Mouse (Mus musculus): ENCODE results near the gene Fat4.

Gene Fat4

DNA sequence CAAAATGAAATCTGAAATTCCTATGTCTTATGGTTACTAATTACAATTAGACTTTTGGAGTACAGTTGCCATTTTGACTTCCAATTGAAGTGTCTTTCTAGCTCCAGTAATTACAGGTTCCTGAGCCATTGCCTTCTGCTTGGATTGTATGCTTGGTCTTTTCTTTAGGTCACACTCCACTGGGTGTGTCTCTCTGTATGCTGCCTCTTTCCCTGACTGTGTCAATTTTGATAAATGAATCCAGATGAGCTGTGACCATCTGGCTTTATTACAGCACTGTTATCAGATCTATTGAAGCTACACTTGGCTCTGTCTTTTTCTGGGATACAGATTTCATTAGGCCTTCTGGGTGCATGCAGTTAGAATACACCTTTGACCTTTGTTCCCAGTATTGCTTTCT lies 80.7 kb downstream of the Fat4 start:
- no peak for DNase-seq (ENCODE audit: low spot score in 2 of 2)

DNA sequence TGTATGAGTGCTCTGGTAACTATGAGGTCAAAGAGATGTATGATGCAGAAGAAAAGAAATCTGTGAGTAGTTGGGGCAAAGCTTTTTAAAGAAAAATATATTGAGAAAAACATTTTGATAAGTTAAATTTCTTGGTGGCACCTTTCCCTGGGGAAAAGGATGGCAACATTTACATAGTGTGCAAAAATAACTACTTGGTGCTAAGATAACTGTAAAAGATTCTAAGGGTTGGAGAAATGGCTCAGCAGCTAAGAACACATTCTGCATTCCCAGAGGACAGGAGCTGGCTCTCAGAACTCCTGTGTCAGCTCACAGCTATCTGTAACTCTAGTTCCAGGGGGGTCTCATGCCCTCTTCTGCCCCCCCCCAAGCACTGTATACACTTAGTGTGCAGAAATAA lies 99.6 kb downstream of the Fat4 start:
- DNase-seq (ENCODE audit: low spot score in 2 of 2), result no peak

DNA sequence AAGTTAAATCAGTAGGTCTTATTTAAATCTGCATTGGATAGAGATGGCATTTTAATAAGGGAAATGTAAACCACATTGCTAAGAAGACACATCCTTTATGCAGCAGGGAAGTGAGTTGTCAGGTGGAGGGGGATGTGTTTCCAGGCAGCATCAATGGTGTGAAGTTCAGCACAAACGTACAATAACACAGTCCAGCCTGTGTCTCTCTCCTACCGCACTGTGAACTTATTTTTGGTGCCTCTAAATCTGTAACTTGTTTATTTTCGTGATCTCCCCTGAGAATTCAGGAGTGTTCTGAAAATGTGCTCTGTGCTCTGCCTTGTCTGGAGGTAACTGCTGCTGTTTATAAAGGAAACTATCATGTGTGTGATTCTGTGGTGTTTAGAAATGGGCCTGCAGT lies 102.4 kb downstream of the Fat4 start:
- no peak for DNase-seq (ENCODE audit: low spot score in 2 of 2)

DNA sequence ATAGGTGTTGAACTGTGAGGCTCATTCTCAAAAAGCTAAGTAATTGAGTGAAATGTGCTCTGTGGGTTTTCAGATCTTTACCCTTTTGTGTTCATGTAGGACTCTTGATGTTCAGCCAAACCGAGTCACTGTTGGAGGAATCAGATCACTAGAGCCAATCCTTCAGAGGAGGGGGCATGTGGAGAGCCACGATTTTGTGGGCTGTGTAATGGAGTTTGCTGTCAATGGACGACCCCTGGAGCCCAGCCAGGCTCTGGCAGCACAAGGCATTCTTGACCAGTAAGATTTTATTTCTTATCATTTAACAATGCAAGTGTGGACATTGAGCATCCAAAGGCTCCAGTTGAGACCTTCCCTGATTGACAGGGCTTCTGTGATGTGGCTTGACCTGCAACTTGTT lies 113.3 kb downstream of the Fat4 start:
- DNase-seq (ENCODE audit: low spot score in 2 of 2), result no peak

DNA sequence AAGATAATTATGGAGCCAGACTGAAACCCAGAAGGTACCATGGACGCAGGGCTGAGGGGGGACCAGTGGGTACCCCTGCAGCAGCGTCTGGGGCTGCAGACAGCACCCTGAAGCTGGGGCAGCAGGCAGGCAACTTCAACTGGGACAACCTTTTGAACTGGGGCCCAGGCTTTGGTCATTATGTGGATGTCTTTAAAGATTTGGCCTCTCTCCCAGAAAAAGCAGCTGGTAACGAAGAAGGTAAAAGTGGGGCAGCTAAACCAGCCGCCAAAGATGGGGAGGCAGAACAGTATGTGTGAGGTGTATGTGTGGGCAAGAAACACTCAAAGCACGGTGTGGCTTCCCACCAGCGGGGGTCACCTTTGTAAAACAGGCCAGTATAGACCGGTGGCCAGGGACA lies 123.8 kb downstream of the Fat4 start:
- no peak for DNase-seq (ENCODE audit: low spot score in 2 of 2)

DNA sequence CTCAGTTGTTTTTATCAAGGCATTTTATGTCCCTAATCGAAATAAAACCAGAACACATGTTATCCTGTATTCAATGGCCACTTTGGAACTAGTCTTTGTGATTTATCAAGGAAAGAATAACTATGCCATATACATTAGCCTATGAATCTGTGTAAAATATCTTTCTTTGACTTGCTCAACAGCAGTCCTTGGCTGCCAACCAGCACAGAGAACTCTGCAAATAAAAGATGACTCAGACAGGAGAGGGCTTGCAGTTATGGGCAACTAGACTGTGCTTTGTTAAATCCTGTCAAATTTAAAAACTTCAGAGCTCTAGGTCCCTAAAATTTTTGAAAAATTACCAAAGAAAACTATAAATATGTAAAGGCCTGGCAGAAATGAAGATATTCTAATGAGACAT lies 130.9 kb downstream of the Fat4 start:
- no peak for DNase-seq (ENCODE audit: low spot score in 2 of 2)

DNA sequence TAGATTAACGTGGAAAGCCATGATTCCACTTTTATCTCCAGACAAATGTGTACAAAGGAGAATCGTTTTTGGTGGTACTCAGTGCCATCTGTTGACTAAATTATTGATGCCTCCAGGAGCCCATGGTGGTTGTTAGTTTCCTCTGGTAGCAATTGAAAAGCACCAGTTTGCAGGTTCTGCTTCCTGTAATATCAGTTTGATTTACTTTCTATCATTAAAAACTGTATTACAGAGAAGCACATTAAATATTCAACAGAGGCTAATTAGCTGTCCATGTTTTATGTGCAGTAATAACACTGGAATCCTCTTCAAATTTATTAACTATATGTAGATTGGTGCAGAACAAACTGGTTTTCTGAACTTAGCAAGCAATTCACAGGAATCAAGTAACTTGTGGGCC lies 149.4 kb downstream of the Fat4 start:
- DNase-seq (ENCODE audit: low spot score in 2 of 2), result no peak

DNA sequence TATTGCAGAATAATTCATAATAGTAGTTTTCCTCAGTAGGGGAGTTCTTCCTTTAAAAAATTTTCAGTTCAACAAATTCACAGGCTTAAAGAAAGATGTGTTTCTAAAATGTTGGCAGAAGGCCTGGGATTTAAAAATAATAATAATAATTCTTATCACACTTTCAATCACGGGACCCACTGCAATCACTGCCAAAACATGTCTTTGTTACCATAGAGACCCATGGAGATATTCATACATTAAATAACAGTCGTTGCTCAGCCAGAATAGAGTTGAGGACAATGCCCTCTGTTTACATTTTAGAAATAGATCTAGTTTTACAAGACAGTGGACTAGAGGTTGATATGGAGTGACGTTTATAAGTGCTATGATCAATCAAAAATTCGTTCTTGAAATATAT lies 159.7 kb downstream of the Fat4 start:
- no peak for DNase-seq (ENCODE audit: low spot score in 2 of 2)

DNA sequence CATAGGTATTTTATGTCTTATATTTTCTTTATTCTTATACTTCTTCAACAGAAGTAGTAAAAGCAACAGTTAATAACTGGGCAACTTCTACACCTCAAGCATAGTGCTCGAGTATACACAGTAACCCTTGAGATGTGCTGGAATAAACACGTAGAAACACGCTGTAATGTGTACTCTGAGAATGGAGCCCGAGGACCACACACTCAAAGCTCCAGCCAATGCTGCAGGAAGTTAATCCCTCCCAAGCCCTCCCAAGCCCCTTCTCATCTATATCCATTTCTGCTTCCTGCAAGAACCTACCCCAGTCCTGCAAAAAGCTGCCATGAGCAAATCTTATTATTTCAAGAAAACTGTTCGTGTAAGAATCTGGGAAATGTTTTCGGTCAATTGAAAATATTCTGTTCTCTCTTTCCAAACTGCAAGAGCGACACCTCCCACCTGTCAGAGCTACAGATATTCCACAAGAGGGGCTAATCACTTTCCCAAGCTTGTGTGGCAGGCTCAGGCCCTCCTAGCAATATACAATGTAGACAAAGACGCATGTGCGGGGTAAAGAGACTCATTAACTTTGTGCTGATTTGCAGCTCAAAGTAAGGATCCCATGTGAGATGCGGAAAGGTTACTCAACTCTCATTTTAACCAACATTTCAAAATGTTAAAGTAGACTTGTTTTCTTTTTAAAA lies 161.0 kb downstream of the Fat4 start:
- DNase-seq (ENCODE audit: low spot score in 2 of 2), result no peak

DNA sequence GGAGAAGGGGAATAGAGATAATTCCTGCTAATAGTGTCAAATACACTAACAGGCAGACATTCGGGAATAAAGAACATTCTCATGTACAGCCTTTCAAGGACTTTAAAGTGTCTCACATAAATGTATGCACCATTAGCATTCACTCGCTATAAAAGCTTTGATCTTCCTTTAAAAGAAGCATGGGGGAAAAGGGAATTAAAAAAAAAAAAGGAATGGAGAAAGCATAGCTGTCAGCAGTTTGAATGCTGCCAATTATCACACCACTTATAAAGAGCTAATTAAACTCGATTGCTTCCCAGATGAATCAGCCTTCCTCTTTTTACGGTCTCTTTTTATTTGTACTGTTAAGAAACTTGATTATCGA lies 161.5 kb downstream of the Fat4 start:
- DNase-seq (ENCODE audit: low spot score in 2 of 2), result no peak

DNA sequence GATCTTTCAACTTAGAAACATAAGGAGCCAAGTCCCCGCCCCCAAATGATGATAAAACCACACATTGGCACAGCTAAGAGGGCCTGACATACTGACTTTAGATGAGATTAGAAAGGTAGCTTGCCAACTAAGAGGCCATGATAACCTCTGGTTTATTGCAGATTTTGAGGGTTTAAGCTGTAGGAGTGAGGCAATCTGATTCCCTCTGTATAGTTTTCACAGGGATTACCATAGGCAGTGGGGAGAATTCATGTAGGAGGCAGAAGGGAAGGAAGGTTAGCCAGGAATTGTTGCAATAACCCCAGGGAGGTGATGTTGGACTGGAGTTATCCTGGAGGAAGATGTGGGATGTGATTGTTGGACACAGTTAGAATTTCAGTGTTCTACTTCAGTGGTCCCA lies 163.4 kb downstream of the Fat4 start:
- DNase-seq (ENCODE audit: low spot score in 2 of 2), result no peak

DNA sequence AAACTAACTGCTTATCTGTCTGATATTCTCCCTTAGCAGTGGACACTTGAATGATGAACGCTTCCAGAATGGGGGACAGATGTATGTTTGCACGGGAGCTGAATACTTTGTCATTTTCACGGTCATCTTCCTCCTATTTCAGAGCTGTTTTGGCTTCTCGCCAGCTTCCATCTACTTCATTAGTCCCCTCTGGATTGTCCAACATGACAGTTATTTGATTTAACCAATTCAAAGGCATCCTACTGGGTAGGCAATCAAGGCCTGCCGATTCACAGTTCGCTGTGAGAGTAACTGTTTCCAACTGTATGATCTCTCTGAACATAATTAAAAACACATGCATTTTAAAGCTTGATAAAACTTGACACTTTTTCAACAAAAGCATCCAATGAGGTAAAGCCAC lies 166.3 kb downstream of the Fat4 start:
- peak in 1 of 2 experiments; percentile 56 for DNase-seq (ENCODE audit: low spot score in 2 of 2)
